Mouse (Mus musculus) hindbrain, embryonic 12.5 days (tissue): ENCODE data around the gene Krtap4-2. TPM values are rescaled to one million over a fixed set of nuclear protein-coding genes. Genes with fewer than 3 reads are reported as not detected.
"Not testable (repeated sequence)": the region's sequence is repeated elsewhere in the genome, so short reads cannot be mapped to it uniquely, and the experiment has no call there.

Experiments
- ATAC-seq: fragments of 200-750 bp; cut with Nextera tagmentation; 2 replicates; pipeline ENCODE4 v1.8.0; 2017; ENCODE audit warnings: moderate TSS enrichment; ENCODE audit not compliant: low FRiP score
- H3K27ac ChIP-seq: fragments of 300-500 bp; sonication (generic); 2 replicates; pipeline ENCODE4 v1.5.1; 2016; ENCODE audit warnings: mild to moderate bottlenecking
- H3K27me3 ChIP-seq: fragments of 300-500 bp; sonication (generic); 2 replicates; pipeline ENCODE4 v1.6.1; 2016; ENCODE audit warnings: mild to moderate bottlenecking
- H3K36me3 ChIP-seq: fragments of 300-500 bp; sonication (generic); 2 replicates; pipeline ENCODE4 v1.6.1; 2016; ENCODE audit warnings: mild to moderate bottlenecking
- H3K4me1 ChIP-seq: fragments of 300-500 bp; sonication (generic); 2 replicates; pipeline ENCODE4 v1.6.1; 2016
- H3K4me2 ChIP-seq: fragments of 300-500 bp; sonication (generic); replicated peaks from 2 replicates; pipeline ENCODE4 v1.6.1; 2016; ENCODE audit warnings: mild to moderate bottlenecking
- H3K4me3 ChIP-seq: fragments of 300-500 bp; sonication (generic); 2 replicates; pipeline ENCODE4 v1.5.1; 2016; ENCODE audit warnings: mild to moderate bottlenecking
- H3K9ac ChIP-seq: fragments of 300-500 bp; sonication (generic); 2 replicates; pipeline ENCODE4 v1.6.1; 2016; ENCODE audit warnings: mild to moderate bottlenecking, moderate library complexity
- H3K9me3 ChIP-seq: fragments of 300-500 bp; sonication (generic); replicated peaks from 2 replicates; pipeline ENCODE4 v1.6.1; 2016; ENCODE audit warnings: mild to moderate bottlenecking
- WGBS: fragments of 180-500 bp; shearing (Covaris S2); methylation state at CpG from one replicate; pipeline ENCODE4 v1.1.7; 2016; 5-methylcytosine and 5-hydroxymethylcytosine counted together
- polyA plus RNA-seq: library from polyadenylated mRNA; unstranded; fragments of >200 nt; fragmentation: Nextera tagmentation; extraction: Ambion mirVana; gene quantifications from 2 replicates; pipeline ENCODE4 v1.2.1, GENCODE M21; 2016

Krtap4-2 gene
- not detected in 2 replicates for polyA plus RNA-seq

- Histone ChIP-seq H3K27me3 (no peaks in the 10 kb centered on the region), H3K27ac (no peak within 1 kb of the TSS), H3K4me3 (no peak within 1 kb of the TSS), H3K9me3 (no peaks in the 10 kb centered on the region), H3K4me2 (no peak within 1 kb of the TSS), H3K36me3 (no peaks in the 10 kb centered on the region), H3K9ac (no peak within 1 kb of the TSS), H3K4me1 (no peaks in the 10 kb centered on the region)
- WGBS, result 42% methylated on average over 8 of the region's 8 CpGs
- no peak for ATAC-seq
Observed at GRCm38 (mm10) chr11:99634653-99635134, at the start of gene Krtap4-2. Krtap4-2 (minus strand) TSS chr11:99635084.

GRCm38 (mm10) chr11:99683481-99683880 lies 48.6 kb upstream of the Krtap4-2 start:
- no peak for ATAC-seq
- WGBS, result 79% methylated on average over 2 of the region's 2 CpGs
- H3K9ac ChIP-seq, result no peak overlapping the region
- H3K27me3 ChIP-seq, result no peaks in the 10 kb centered on the region
- H3K9me3 ChIP-seq, result no peaks in the 10 kb centered on the region
- H3K4me1 ChIP-seq, result no peaks in the 10 kb centered on the region
- H3K4me2 ChIP-seq, result no peak overlapping the region
- no peaks in the 10 kb centered on the region for H3K36me3 ChIP-seq
- no peak overlapping the region for H3K4me3 ChIP-seq
- no peak overlapping the region for H3K27ac ChIP-seq

GRCm38 (mm10) chr11:99665860-99666259 lies 31.0 kb upstream of the Krtap4-2 start, which contains the start of gene Krtap4-6:
Krtap4-6 (minus strand) TSS chr11:99665960.
- no peaks in the 10 kb centered on the region for H3K36me3 ChIP-seq
- no peaks in the 10 kb centered on the region for H3K4me1 ChIP-seq
- no peak within 1 kb of the TSS for H3K9ac ChIP-seq
- no peak within 1 kb of the TSS for H3K27ac ChIP-seq
- no peaks in the 10 kb centered on the region for H3K27me3 ChIP-seq
- ATAC-seq, result no peak
- no peaks in the 10 kb centered on the region for H3K9me3 ChIP-seq
- no peak within 1 kb of the TSS for H3K4me3 ChIP-seq
- H3K4me2 ChIP-seq, result no peak within 1 kb of the TSS

GRCm38 (mm10) chr11:99662802-99663201 lies 27.9 kb upstream of the Krtap4-2 start:
- WGBS, result 85% methylated on average over 10 of the region's 10 CpGs
- H3K4me1 ChIP-seq, result no peaks in the 10 kb centered on the region
- H3K9me3 ChIP-seq, result no peaks in the 10 kb centered on the region
- H3K4me2 ChIP-seq, result no peak overlapping the region
- no peak overlapping the region for H3K27ac ChIP-seq
- ATAC-seq, result no peak
- no peak overlapping the region for H3K4me3 ChIP-seq
- H3K27me3 ChIP-seq, result no peaks in the 10 kb centered on the region
- H3K36me3 ChIP-seq, result no peaks in the 10 kb centered on the region
- no peak overlapping the region for H3K9ac ChIP-seq

GRCm38 (mm10) chr11:99659256-99659655 lies 24.4 kb upstream of the Krtap4-2 start:
- 89% methylated on average over 4 of the region's 4 CpGs for WGBS

GRCm38 (mm10) chr11:99658467-99659010 lies 23.7 kb upstream of the Krtap4-2 start, which contains the start of gene Gm11563:
Gm11563 (minus strand) TSS chr11:99658960.
- not testable (repeated sequence) for H3K36me3 ChIP-seq, ATAC-seq, H3K9me3 ChIP-seq, H3K4me1 ChIP-seq, H3K4me2 ChIP-seq, H3K27me3 ChIP-seq, H3K27ac ChIP-seq, H3K9ac ChIP-seq, H3K4me3 ChIP-seq
- 59% methylated on average over 10 of the region's 10 CpGs for WGBS

More at GRCm38 (mm10) chr11:99659256-99659655, 24.4 kb upstream of the Krtap4-2 start:
- Histone ChIP-seq H3K27ac (no peak overlapping the region), H3K36me3 (no peaks in the 10 kb centered on the region), H3K4me3 (no peak overlapping the region), H3K9me3 (no peaks in the 10 kb centered on the region), H3K9ac (no peak overlapping the region), H3K4me2 (no peak overlapping the region), H3K27me3 (no peaks in the 10 kb centered on the region), H3K4me1 (no peaks in the 10 kb centered on the region)
- no peak for ATAC-seq

GRCm38 (mm10) chr11:99657051-99657450 lies 22.2 kb upstream of the Krtap4-2 start:
- no peaks in the 10 kb centered on the region for H3K9me3 ChIP-seq
- no peak overlapping the region for H3K4me3 ChIP-seq
- H3K9ac ChIP-seq, result no peak overlapping the region
- H3K27me3 ChIP-seq, result no peaks in the 10 kb centered on the region
- no peak overlapping the region for H3K27ac ChIP-seq
- ATAC-seq, result no peak
- no peaks in the 10 kb centered on the region for H3K4me1 ChIP-seq
- 49% methylated on average over 5 of the region's 5 CpGs for WGBS
- H3K4me2 ChIP-seq, result no peak overlapping the region
- no peaks in the 10 kb centered on the region for H3K36me3 ChIP-seq

GRCm38 (mm10) chr11:99650136-99650535 lies 15.3 kb upstream of the Krtap4-2 start, which contains the start of gene Gm11555:
Gm11555 (minus strand) TSS chr11:99650236.
- H3K9ac ChIP-seq, result no peak within 1 kb of the TSS
- WGBS, result 83% methylated on average over 2 of the region's 2 CpGs
- H3K36me3 ChIP-seq, result no peaks in the 10 kb centered on the region
- no peaks in the 10 kb centered on the region for H3K4me1 ChIP-seq
- H3K4me3 ChIP-seq, result no peak within 1 kb of the TSS
- H3K4me2 ChIP-seq, result no peak within 1 kb of the TSS
- H3K27me3 ChIP-seq, result no peaks in the 10 kb centered on the region
- ATAC-seq, result no peak
- H3K9me3 ChIP-seq, result no peaks in the 10 kb centered on the region
- H3K27ac ChIP-seq, result no peak within 1 kb of the TSS

- Histone ChIP-seq H3K4me3 (no peak overlapping the region), H3K36me3 (no peaks in the 10 kb centered on the region), H3K27me3 (no peaks in the 10 kb centered on the region), H3K9ac (no peak overlapping the region), H3K4me1 (no peaks in the 10 kb centered on the region), H3K4me2 (no peak overlapping the region), H3K9me3 (no peaks in the 10 kb centered on the region), H3K27ac (no peak overlapping the region)
- no peak for ATAC-seq
- WGBS, result 91% methylated on average over 15 of the region's 15 CpGs
Observed at GRCm38 (mm10) chr11:99646444-99646843, 11.6 kb upstream of the Krtap4-2 start.

GRCm38 (mm10) chr11:99644351-99644750 lies 9.5 kb upstream of the Krtap4-2 start:
- Histone ChIP-seq H3K9ac (no peak overlapping the region), H3K9me3 (no peaks in the 10 kb centered on the region), H3K4me1 (no peaks in the 10 kb centered on the region), H3K4me3 (no peak overlapping the region), H3K4me2 (no peak overlapping the region), H3K36me3 (no peaks in the 10 kb centered on the region), H3K27ac (no peak overlapping the region), H3K27me3 (no peaks in the 10 kb centered on the region)
- ATAC-seq, result no peak
- 78% methylated on average over 3 of the region's 3 CpGs for WGBS

- H3K27ac ChIP-seq, H3K4me3 ChIP-seq, H3K4me2 ChIP-seq, ATAC-seq, H3K9me3 ChIP-seq, H3K9ac ChIP-seq, H3K36me3 ChIP-seq, H3K27me3 ChIP-seq, H3K4me1 ChIP-seq: not testable (repeated sequence)
- 81% methylated on average over 9 of the region's 9 CpGs for WGBS
Observed at GRCm38 (mm10) chr11:99643635-99644139, 8.8 kb upstream of the Krtap4-2 start, which contains the start of gene Krtap4-7. Krtap4-7 (minus strand) TSS chr11:99644089.

GRCm38 (mm10) chr11:99640926-99641325 lies 6.0 kb upstream of the Krtap4-2 start:
- Histone ChIP-seq H3K27me3 (no peaks in the 10 kb centered on the region), H3K9ac (no peak overlapping the region), H3K9me3 (no peaks in the 10 kb centered on the region), H3K4me2 (no peak overlapping the region), H3K27ac (no peak overlapping the region), H3K36me3 (no peaks in the 10 kb centered on the region), H3K4me1 (no peaks in the 10 kb centered on the region), H3K4me3 (no peak overlapping the region)
- no peak for ATAC-seq
- 41% methylated on average over 1 of the region's 1 CpGs for WGBS

GRCm38 (mm10) chr11:99637086-99637485 lies 2.2 kb upstream of the Krtap4-2 start:
- Histone ChIP-seq H3K36me3 (no peaks in the 10 kb centered on the region), H3K4me3 (no peak overlapping the region), H3K9me3 (no peaks in the 10 kb centered on the region), H3K27ac (no peak overlapping the region), H3K4me1 (no peaks in the 10 kb centered on the region), H3K4me2 (no peak overlapping the region), H3K9ac (no peak overlapping the region), H3K27me3 (no peaks in the 10 kb centered on the region)
- 76% methylated on average over 1 of the region's 1 CpGs for WGBS
- no peak for ATAC-seq
